Mouse (Mus musculus): Measurements from ENCODE around the gene Grk6. TPM values are rescaled to one million over a fixed set of nuclear protein-coding genes. Genes with fewer than 3 reads are reported as not detected.

Gene Grk6
- polyA plus RNA-seq, 1 experiment from 2014 or later: 59.6 TPM

GRCm38 (mm10) chr13:55468851-55469560 is 24.1 kb downstream of the Grk6 start:
- H3K9ac ChIP-seq (ENCODE audit: low read length): no peak overlapping the region
- no peaks in the 10 kb centered on the region for H3K27me3 ChIP-seq (ENCODE audit: control insufficient read depth, insufficient read depth, low read length)
- DNase-seq (ENCODE audit: low spot score) (peak; percentile 50), ATAC-seq (ENCODE audit: insufficient read depth, low FRiP score, low TSS enrichment) (no peak)
- no peak overlapping the region for H3K4me3 ChIP-seq (ENCODE audit: low read depth, low read length)
- peaks cover 54% of the 10 kb centered on the region for H3K4me1 ChIP-seq (ENCODE audit: control insufficient read depth, insufficient read depth, low read length)
- WGBS: 48% methylated on average over 13 of the region's 13 CpGs
- H3K4me2 ChIP-seq (ENCODE audit: low read depth): no peak overlapping the region
- no peaks in the 10 kb centered on the region for H3K36me3 ChIP-seq (ENCODE audit: control insufficient read depth, insufficient read depth, low read length)
- no peaks in the 10 kb centered on the region for H3K9me3 ChIP-seq (ENCODE audit: control insufficient read depth, low read length)
- H3K27ac ChIP-seq (ENCODE audit: low read depth, low read length): no peak overlapping the region

GRCm38 (mm10) chr13:55470372-55470771 is 25.5 kb downstream of the Grk6 start:
- 0 out of 2 replicates have a peak overlapping the region, but pooled peaks have one; percentile 50 for H3K27ac ChIP-seq (ENCODE audit: low read depth, low read length)
- peaks cover 55% of the 10 kb centered on the region for H3K4me1 ChIP-seq (ENCODE audit: control insufficient read depth, insufficient read depth, low read length)
- H3K4me3 ChIP-seq (ENCODE audit: low read depth, low read length): no peak overlapping the region
- 0 out of 2 replicates have a peak overlapping the region, but pooled peaks have one; percentile 29 for H3K9ac ChIP-seq (ENCODE audit: low read length)
- H3K4me2 ChIP-seq (ENCODE audit: low read depth): no peak overlapping the region
- no peaks in the 10 kb centered on the region for H3K9me3 ChIP-seq (ENCODE audit: control insufficient read depth, low read length)
- ATAC-seq (ENCODE audit: insufficient read depth, low FRiP score, low TSS enrichment) (no peak), DNase-seq (ENCODE audit: low spot score) (no peak)
- H3K36me3 ChIP-seq (ENCODE audit: control insufficient read depth, insufficient read depth, low read length): peaks cover 8% of the 10 kb centered on the region
- WGBS: 66% methylated on average over 9 of the region's 9 CpGs
- no peaks in the 10 kb centered on the region for H3K27me3 ChIP-seq (ENCODE audit: control insufficient read depth, insufficient read depth, low read length)

DNA sequence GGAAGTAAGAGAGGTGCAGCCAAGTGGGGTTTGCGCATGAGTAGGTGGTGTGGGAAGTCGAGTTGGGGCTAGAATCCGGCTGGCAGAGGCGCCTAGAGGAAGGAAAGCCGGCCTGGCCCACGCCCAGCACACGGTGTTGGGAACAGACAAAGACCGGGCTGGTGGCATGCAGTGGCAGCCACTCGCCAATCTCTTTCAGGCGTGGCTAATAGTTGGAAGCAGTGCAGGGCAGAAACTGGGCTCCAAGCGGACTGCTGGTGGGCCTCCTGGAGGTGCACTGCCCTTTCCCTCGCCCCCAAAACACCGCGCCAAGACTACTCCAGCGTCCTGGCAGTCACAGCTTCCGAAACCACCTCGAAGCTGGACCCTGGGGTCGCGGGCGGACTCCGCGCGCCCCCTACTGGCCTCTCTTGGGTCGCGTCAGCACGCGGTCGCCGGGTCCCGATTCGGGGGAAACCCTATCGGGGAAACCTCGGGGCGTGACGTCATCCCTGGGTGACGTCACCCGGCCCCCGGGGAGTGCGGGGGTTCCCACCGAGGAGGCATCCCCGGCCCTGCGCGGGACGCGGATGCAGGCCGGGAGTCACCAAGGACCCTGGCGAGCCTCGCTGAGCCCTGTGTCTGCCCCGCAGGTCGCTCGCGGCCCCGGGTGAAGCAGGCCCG is 26.4 kb downstream of the Grk6 start:
- Histone ChIP-seq H3K4me3 (ENCODE audit: low read depth, low read length) (peak overlapping the region; percentile 50), H3K4me2 (ENCODE audit: low read depth) (peak overlapping the region; percentile 100), H3K9me3 (ENCODE audit: control insufficient read depth, low read length) (no peaks in the 10 kb centered on the region), H3K9ac (ENCODE audit: low read length) (peak overlapping the region; percentile 72), H3K36me3 (ENCODE audit: control insufficient read depth, insufficient read depth, low read length) (peaks cover 12% of the 10 kb centered on the region), H3K27ac (ENCODE audit: low read depth, low read length) (peak overlapping the region; percentile 79), H3K27me3 (ENCODE audit: control insufficient read depth, insufficient read depth, low read length) (no peaks in the 10 kb centered on the region), H3K4me1 (ENCODE audit: control insufficient read depth, insufficient read depth, low read length) (peaks cover 50% of the 10 kb centered on the region)
- DNase-seq (ENCODE audit: low spot score): peak; percentile 95
- WGBS: 1% methylated on average over 54 of the region's 54 CpGs
- peak; percentile 65 for ATAC-seq (ENCODE audit: insufficient read depth, low FRiP score, low TSS enrichment)

GRCm38 (mm10) chr13:55471819-55472131 is 26.9 kb downstream of the Grk6 start:
- Histone ChIP-seq H3K27ac (ENCODE audit: low read depth, low read length) (peak overlapping the region; percentile 79), H3K4me1 (ENCODE audit: control insufficient read depth, insufficient read depth, low read length) (peaks cover 50% of the 10 kb centered on the region), H3K27me3 (ENCODE audit: control insufficient read depth, insufficient read depth, low read length) (no peaks in the 10 kb centered on the region), H3K36me3 (ENCODE audit: control insufficient read depth, insufficient read depth, low read length) (peaks cover 14% of the 10 kb centered on the region), H3K4me3 (ENCODE audit: low read depth, low read length) (peak overlapping the region; percentile 50), H3K9me3 (ENCODE audit: control insufficient read depth, low read length) (no peaks in the 10 kb centered on the region), H3K4me2 (ENCODE audit: low read depth) (peak overlapping the region; percentile 100), H3K9ac (ENCODE audit: low read length) (peak overlapping the region; percentile 72)
- no peak for DNase-seq (ENCODE audit: low spot score)
- WGBS: 0% methylated on average over 31 of the region's 31 CpGs
- ATAC-seq (ENCODE audit: insufficient read depth, low FRiP score, low TSS enrichment): peak; percentile 39

DNA sequence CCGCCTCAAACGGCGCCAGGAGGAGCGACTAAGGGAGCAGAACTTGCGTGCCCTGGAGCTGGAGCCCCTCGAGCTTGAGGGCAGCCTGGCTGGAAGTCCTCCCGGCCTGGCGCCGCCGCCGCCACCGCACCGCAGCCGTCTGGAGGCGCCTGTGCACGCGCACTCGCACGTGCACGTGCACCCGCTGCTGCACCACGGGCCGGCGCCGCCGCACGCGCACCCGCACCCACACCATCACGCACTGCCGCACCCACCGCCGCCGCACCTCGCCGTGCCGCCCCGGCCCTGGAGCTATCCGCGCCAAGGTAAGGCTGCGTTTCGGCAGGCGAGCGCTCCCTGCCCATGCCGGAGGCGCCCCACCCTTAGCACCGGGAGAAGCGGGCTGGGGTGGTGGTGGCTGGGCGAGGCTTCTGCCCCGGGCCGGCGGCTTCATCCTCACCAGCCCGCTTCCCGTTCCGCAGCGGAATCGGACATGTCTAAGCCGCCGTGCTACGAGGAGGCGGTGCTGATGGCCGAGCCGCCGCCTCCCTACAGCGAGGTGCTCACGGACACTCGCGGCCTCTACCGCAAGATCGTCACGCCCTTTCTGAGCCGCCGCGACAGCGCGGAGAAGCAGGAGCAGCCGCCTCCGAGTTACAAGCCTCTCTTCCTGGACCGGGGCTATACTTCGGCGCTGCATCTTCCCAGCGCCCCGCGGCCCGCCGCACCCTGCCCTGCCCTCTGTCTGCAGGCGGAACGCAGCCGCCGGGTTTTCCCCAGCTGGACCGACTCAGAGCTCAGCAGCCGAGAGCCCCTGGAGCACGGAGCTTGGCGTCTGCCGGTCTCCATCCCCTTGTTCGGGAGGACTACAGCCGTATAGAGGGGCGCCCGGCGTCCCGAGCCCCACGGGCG is 27.5 kb downstream of the Grk6 start:
- peaks cover 50% of the 10 kb centered on the region for H3K4me1 ChIP-seq (ENCODE audit: control insufficient read depth, insufficient read depth, low read length)
- no peaks in the 10 kb centered on the region for H3K27me3 ChIP-seq (ENCODE audit: control insufficient read depth, insufficient read depth, low read length)
- peak overlapping the region; percentile 100 for H3K4me2 ChIP-seq (ENCODE audit: low read depth)
- peak overlapping the region; percentile 79 for H3K27ac ChIP-seq (ENCODE audit: low read depth, low read length)
- DNase-seq (ENCODE audit: low spot score) (peak; percentile 81), ATAC-seq (ENCODE audit: insufficient read depth, low FRiP score, low TSS enrichment) (peak; percentile 49)
- H3K9me3 ChIP-seq (ENCODE audit: control insufficient read depth, low read length): no peaks in the 10 kb centered on the region
- under 1% methylated on average over 94 of the region's 103 CpGs for WGBS
- H3K4me3 ChIP-seq (ENCODE audit: low read depth, low read length): peak overlapping the region; percentile 50
- peak overlapping the region; percentile 72 for H3K9ac ChIP-seq (ENCODE audit: low read length)
- peaks cover 18% of the 10 kb centered on the region for H3K36me3 ChIP-seq (ENCODE audit: control insufficient read depth, insufficient read depth, low read length)

DNA sequence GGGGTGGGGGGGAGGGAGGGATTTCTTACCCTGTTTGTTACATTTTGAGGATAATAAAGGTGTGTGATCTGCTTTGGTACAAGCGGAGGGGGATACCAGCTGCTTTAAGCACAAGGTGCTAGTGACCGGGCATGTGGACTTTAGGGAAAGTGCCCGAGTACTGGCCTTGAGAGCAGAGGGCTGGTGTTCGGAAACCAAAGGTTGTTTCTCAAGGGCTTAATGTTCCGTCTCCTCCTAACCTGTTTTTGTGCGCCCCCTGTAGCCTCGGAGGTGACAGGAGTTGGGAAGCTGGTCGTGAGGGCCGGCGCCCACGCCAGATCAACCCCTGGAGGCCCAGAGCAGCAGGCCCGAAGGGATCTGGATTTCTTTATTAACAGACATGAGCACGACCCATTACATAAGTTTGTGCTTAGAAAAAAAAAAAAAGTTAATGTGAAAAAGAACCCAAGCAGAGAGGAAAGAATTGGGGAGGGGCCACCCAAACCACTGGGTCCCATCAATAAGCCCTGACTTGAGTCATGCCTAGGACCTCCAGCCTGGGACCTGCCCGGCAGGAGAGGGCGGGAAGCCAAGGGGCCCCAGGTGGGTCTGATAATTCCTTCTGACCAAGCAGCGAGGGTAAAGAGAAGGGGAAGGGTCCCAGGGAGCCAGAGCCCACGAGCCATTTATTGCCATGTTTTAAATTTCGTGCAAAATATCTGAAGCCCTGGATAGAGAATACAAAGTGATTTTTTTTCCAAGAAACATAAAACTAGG is 28.4 kb downstream of the Grk6 start:
- H3K4me2 ChIP-seq (ENCODE audit: low read depth): peak overlapping the region; percentile 100
- no peaks in the 10 kb centered on the region for H3K27me3 ChIP-seq (ENCODE audit: control insufficient read depth, insufficient read depth, low read length)
- H3K4me1 ChIP-seq (ENCODE audit: control insufficient read depth, insufficient read depth, low read length): peaks cover 50% of the 10 kb centered on the region
- no peaks in the 10 kb centered on the region for H3K9me3 ChIP-seq (ENCODE audit: control insufficient read depth, low read length)
- peak overlapping the region; percentile 79 for H3K27ac ChIP-seq (ENCODE audit: low read depth, low read length)
- H3K9ac ChIP-seq (ENCODE audit: low read length): peak overlapping the region; percentile 72
- peaks cover 22% of the 10 kb centered on the region for H3K36me3 ChIP-seq (ENCODE audit: control insufficient read depth, insufficient read depth, low read length)
- H3K4me3 ChIP-seq (ENCODE audit: low read depth, low read length): peak overlapping the region; percentile 50
- ATAC-seq (ENCODE audit: insufficient read depth, low FRiP score, low TSS enrichment) (no peak), DNase-seq (ENCODE audit: low spot score) (peak; percentile 42)
- WGBS: 16% methylated on average over 18 of the region's 18 CpGs

GRCm38 (mm10) chr13:55473961-55474360 is 29.1 kb downstream of the Grk6 start:
- 0 out of 2 replicates have a peak overlapping the region, but pooled peaks have one; percentile 100 for H3K4me2 ChIP-seq (ENCODE audit: low read depth)
- DNase-seq (ENCODE audit: low spot score): no peak
- no peak overlapping the region for H3K27ac ChIP-seq (ENCODE audit: low read depth, low read length)

GRCm38 (mm10) chr13:55474621-55475069 is 29.8 kb downstream of the Grk6 start:
- 0 out of 2 replicates have a peak overlapping the region, but pooled peaks have one; percentile 3 for H3K4me3 ChIP-seq (ENCODE audit: low read depth, low read length)
- ATAC-seq (ENCODE audit: insufficient read depth, low FRiP score, low TSS enrichment) (no peak), DNase-seq (ENCODE audit: low spot score) (peak; percentile 76)
- 0 out of 2 replicates have a peak overlapping the region, but pooled peaks have one; percentile 17 for H3K27ac ChIP-seq (ENCODE audit: low read depth, low read length)
- no peaks in the 10 kb centered on the region for H3K27me3 ChIP-seq (ENCODE audit: control insufficient read depth, insufficient read depth, low read length)
- H3K4me2 ChIP-seq (ENCODE audit: low read depth): no peak overlapping the region
- H3K4me1 ChIP-seq (ENCODE audit: control insufficient read depth, insufficient read depth, low read length): peaks cover 46% of the 10 kb centered on the region
- H3K9me3 ChIP-seq (ENCODE audit: control insufficient read depth, low read length): no peaks in the 10 kb centered on the region
- peaks cover 23% of the 10 kb centered on the region for H3K36me3 ChIP-seq (ENCODE audit: control insufficient read depth, insufficient read depth, low read length)
- 24% methylated on average over 5 of the region's 5 CpGs for WGBS
- H3K9ac ChIP-seq (ENCODE audit: low read length): no peak overlapping the region

More at GRCm38 (mm10) chr13:55473961-55474360, 29.1 kb downstream of the Grk6 start:
- H3K36me3 ChIP-seq (ENCODE audit: control insufficient read depth, insufficient read depth, low read length): peaks cover 23% of the 10 kb centered on the region
- H3K9me3 ChIP-seq (ENCODE audit: control insufficient read depth, low read length): no peaks in the 10 kb centered on the region
- H3K9ac ChIP-seq (ENCODE audit: low read length): no peak overlapping the region
- 68% methylated on average over 11 of the region's 11 CpGs for WGBS
- H3K4me1 ChIP-seq (ENCODE audit: control insufficient read depth, insufficient read depth, low read length): peaks cover 48% of the 10 kb centered on the region
- no peaks in the 10 kb centered on the region for H3K27me3 ChIP-seq (ENCODE audit: control insufficient read depth, insufficient read depth, low read length)
- no peak overlapping the region for H3K4me3 ChIP-seq (ENCODE audit: low read depth, low read length)
- ATAC-seq (ENCODE audit: insufficient read depth, low FRiP score, low TSS enrichment): no peak
